Mouse (Mus musculus) G1E (cell line): ENCODE measurements around the gene Cutal.

ENCODE experiments used
- POLR2AphosphoS5 ChIP-seq: IDR thresholded peaks from 2 replicates; pipeline ENCODE4 v1.6.1; 2012; ENCODE audit warnings: low read depth, low read length, inconsistent platforms; ENCODE audit not compliant: insufficient replicate concordance
- TAL1 ChIP-seq: conservative IDR thresholded peaks from 2 replicates; pipeline ENCODE4 v1.6.1; 2012; ENCODE audit warnings: low read depth, low read length, inconsistent platforms, mixed read lengths

DNA sequence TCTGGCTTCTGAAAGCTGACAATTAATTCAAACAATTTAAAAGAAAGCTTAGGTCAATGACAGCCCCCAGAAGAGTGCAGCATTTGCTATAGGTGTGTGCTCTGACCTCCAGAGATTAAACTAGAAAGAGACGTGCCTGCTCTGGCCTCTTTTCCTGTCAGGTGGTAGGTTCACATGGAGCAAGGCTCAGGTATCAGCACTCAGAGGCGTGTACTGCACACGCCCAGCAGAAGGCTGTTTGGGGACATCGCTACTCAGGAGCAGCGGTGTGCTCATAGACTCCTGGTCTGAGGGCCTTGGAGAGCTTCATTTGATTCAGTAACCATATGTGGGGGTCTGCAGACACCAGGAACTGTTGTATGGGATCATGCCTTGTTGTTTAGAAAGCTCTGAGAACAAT lies 53.1 kb downstream of the Cutal start:
- TF ChIP-seq POLR2AphosphoS5, result no peak
- TF ChIP-seq TAL1, result no peak
